Mouse (Mus musculus) brown adipose tissue, adult 24 weeks (tissue): ENCODE results near the gene Trcg1. TPM values are rescaled to one million over a fixed set of nuclear protein-coding genes. Genes with fewer than 3 reads are reported as not detected.
A peak's percentile ranks its signal among the peaks of the same experiment; 100 is the strongest.

Experiments used
- H3K27ac ChIP-seq: fragments of 200-500 bp; replicated peaks from 2 replicates; pipeline ENCODE4 v1.5.1; 2012; ENCODE audit warnings: low read depth, mild to moderate bottlenecking, low read length
- H3K4me1 ChIP-seq: fragments of 200-500 bp; 2 replicates; pipeline ENCODE4 v1.6.1; 2012; ENCODE audit warnings: low read length, mixed read lengths; ENCODE audit not compliant: control insufficient read depth, insufficient read depth, insufficient read length
- H3K4me3 ChIP-seq: fragments of 200-500 bp; 2 replicates; pipeline ENCODE4 v1.5.1; 2012; ENCODE audit warnings: low read depth, mild to moderate bottlenecking, low read length, moderate library complexity; ENCODE audit not compliant: insufficient read depth
- polyA plus RNA-seq: library from polyadenylated mRNA; stranded (reverse); fragments of >200 nt; gene quantifications from 2 replicates; pipeline ENCODE4 v1.2.4, GENCODE M21; 2012; ENCODE audit not compliant: missing spikeins, insufficient read depth, insufficient read length

Gene Trcg1
- polyA plus RNA-seq, 1 experiment, result not detected

DNA sequence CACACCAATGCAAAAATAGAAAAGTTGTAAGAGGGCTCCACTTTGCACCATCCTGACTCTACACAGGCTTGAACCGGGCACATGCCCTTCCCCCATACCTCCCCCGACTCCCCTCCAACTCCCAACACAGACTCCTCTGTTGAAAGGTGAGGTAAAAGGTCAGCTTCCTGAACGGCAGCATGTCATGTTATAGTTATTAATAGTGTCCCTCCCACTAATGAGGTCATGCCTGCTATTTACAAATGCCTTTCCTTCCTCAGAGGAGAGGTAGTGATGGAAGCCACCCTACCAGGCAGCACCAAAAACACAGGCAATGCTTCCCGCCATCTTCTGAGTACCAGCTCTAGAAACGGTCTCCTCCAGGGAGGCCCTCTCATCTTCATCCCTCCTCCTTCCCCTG lies 28.8 kb downstream of the Trcg1 start:
- Histone ChIP-seq H3K4me3 (peak overlapping the region; percentile 36), H3K27ac (no peak overlapping the region; the same call in 1 of the 2 replicates), H3K4me1 (peaks cover 11% of the 10 kb centered on the region)

DNA sequence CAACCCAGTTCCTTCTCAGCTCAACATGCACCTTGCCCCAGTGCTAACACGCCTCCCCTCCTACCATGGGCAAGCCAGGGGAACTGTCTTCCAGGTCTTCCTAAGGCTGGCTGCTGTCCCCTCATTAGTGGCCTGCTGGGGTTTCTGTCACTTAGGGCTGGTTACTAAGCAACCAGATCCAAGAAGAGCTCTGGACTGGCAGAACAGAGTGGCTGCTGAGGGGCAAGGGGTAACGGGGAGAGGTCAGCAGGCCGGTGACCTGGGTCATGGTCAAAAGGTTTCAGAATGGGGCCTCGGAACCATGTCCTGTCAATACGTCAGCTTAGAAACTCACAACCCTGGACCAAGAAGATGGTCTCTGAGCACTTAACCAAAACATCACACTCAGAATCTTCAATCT lies 31.1 kb downstream of the Trcg1 start:
- Histone ChIP-seq H3K4me3 (no peak overlapping the region), H3K27ac (no peak overlapping the region), H3K4me1 (peaks cover 3% of the 10 kb centered on the region; the same call in 1 of the 2 replicates)

DNA sequence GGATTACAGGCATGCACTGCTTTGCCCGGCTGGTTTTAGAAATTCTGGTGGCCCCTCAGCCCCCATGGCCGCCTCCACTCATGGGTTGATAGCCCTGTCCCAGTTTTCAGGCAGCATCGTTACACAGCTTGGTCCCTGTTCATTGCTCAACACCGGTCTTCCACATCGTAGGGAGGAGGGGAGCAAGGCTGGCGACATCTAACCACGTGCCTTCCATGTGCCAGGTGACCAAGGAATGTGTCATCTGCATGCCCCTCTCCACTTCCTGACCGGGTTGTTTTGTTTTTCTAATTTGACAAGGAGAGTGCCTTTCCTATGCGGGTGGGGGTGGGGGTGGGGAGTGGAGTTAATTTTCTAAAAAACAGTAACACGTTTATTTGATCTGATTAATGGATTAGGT lies 31.7 kb downstream of the Trcg1 start:
- H3K4me1 ChIP-seq, result peaks cover 3% of the 10 kb centered on the region; the same call in 1 of the 2 replicates
- H3K4me3 ChIP-seq, result no peak overlapping the region
- no peak overlapping the region for H3K27ac ChIP-seq

DNA sequence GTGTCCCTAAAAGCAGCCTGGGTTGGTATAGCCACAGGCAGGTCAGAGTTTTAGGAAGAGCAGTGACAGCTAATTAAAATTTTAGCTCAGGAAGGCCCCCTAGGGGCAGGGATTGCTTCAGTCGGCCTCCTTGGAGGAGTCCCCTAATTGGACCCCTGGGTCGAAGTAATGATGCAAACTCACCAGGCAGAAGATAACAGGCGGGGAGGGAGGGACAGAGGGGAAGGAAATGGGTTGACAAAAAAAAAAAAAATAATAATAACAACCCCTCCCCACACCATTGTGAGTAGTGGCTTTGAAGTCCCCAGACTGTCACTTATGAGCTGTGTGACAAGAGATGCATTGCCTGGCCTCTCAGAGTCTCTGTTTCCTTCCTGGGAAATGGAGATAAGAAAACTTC lies 32.2 kb downstream of the Trcg1 start:
- Histone ChIP-seq H3K4me3 (no peak overlapping the region), H3K4me1 (no peaks in the 10 kb centered on the region; the same call in 1 of the 2 replicates)

DNA sequence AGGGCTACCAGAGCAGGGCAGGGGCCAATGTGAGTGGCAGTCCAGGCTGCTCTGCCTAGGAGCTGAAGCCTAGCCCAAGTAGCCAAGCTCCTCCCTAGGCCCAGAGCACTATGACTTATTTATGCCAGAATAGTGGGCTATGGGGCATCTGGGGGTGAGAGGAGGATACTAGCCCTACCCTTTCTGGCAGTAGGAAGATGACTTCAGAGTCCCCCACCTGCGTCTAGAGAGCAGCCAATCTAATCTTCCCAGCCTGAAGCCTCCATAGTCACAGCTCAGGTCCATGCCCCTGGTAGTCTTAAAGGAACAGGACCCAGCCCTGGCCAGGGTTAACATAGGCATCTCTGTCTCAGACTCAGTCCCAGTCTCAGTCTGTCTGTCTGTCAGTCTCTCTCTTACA lies 33.0 kb downstream of the Trcg1 start:
- Histone ChIP-seq H3K4me1 (no peaks in the 10 kb centered on the region; the same call in 1 of the 2 replicates), H3K27ac (no peak overlapping the region), H3K4me3 (no peak overlapping the region)

More for the DNA sequence above, 32.2 kb downstream of the Trcg1 start:
- no peak overlapping the region for H3K27ac ChIP-seq

DNA sequence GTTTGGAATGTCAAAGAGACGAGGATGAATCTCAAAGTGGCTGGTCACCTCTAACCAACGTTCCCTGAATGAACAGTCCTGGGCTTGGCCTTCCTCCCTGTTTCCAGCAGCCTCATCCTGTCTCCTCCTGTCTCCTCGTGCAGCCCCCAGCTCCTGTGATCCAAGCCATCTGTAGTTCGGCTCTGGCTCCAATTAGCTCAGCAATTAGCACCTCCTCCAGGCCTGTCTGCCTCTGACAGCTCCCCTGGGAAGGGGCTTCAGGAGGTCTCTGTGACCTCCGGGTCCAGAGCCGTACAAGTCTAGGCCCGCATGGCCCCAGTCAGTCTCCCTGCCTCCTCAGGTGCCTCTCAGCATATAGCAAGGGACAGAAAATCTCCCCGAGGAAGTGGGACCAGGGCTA lies 34.0 kb downstream of the Trcg1 start:
- Histone ChIP-seq H3K27ac (no peak overlapping the region), H3K4me1 (no peaks in the 10 kb centered on the region), H3K4me3 (no peak overlapping the region)

DNA sequence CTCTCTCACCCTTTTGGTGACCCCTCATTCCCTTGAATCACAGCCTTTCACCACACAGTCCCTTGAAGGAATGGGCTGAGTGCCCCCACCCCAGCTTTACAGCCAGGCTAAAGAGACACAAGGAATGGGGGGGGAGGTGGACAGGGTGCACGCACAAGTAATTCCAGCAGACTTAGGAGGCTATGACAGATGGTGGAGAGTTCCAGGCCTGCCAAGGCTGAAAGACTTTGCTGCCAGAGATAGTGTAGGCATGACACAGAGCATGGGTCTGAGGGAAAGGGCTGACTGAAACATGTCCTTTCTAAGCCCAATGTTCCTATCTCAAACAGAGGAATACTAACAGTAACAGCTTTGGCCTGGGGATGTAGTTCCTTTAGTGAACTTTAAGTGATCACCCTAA lies 34.7 kb downstream of the Trcg1 start:
- H3K27ac ChIP-seq, result no peak overlapping the region
- H3K4me1 ChIP-seq, result no peaks in the 10 kb centered on the region
- H3K4me3 ChIP-seq, result no peak overlapping the region

DNA sequence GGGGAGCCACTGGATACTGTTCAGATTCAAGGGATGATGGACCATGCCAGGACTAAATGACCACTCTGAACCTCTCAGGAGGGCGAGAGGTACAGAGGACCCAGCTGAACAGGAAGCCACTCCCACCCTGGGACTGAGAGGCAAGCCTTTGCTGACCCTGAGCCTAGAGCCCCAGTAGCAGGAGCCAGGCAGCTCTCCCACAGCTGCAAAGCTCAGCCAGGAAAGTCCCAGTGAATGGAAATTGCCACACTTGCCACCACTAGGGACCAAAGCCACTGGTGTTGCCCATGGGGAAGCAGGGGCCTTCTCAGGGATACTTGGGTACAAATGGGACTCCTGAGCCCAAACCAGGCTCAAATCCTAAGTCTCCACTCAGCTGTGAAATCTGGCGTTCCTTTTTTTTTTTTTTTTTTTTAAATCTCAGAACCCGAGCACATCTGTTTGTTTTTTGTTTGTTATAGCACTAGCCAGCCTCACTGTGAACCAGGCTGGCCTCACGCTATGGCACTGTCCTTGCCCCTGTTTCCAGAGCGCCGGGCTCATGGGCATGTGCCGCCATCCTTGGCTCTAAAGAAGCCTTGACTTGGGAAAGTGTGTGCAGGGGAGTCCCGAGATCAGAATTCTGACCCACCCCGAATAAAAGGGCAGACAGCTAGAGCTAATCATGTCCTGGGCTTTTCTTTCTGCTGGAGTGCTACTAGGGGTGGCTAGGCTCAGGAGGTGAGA lies 35.6 kb downstream of the Trcg1 start:
- H3K27ac ChIP-seq, result no peak overlapping the region
- no peak overlapping the region for H3K4me3 ChIP-seq
- H3K4me1 ChIP-seq, result no peaks in the 10 kb centered on the region

DNA sequence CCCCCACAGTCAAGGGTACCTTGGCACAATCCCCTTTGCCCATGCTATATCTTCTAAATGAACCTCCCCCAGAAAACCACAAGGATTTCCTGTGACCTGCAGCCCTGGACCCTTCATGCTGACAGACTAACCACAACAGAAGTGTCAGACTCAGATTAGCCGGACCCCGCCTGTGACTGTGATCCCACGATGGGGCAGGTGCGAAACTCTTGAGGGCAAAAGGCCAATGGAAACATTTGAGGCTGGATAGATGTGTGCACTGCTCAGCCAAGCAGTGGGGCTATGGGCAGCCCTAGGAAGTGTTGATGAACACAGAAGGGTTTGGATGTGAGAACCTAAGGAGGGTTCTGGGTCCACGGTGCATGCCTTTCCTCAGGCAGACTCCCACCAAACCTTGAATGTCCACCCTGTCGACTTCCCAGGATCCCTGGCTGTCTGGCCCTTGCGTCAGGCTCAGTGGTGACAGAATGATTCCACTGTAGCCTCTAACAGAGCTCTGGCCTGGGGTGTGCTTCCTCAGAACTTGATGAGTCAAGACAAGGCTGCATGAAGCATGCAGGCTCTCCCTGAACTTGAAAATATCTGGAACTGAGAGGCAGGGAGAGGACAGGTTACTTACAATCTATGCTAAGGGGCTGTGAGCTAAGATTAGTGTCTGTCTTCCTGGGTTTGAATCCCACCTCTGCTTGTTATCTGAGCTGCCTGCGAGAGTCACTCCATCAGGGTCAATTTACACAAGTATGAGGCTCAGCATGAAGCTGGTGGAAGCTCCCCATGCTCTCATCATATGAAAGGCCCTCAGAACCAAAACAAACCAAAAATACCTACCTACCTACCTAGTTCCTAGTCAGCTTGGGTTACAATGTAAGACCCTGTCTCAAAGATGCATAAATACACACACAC lies 36.8 kb downstream of the Trcg1 start:
- no peaks in the 10 kb centered on the region; the same call in 1 of the 2 replicates for H3K4me1 ChIP-seq
- no peak overlapping the region for H3K27ac ChIP-seq
- no peak overlapping the region for H3K4me3 ChIP-seq

DNA sequence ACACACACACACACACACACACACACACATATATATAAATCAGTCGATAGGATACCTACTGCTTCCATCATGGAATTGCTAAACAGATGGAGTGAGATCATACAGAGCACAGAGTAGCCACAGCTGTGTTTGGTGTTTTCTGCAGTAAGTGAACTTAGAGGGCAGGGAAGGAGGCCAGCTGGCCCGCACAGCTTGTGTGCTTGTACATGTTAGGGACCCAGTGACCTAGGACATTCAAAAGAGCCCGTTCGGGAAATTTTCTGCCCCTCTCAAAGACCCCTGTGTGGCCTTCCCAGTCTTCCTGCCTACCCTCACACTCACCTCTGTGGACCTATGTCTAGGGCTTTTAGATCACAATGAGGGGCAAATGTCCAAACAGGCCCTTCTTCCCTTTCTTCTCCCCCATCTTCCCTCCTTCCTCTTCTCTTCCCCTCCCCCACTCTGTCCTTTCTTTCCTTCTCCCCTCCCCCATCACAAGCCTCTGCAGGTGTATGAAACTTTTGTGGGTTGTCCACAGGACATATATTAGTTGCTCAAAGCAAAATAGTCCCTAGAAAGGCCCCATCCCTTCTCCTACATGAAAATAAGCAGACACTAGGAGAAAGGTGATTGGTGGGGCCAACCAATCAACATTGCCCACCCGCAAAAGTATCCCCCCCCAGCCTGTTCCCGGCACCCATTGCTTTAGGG lies 37.6 kb downstream of the Trcg1 start:
- H3K4me1 ChIP-seq, result no peaks in the 10 kb centered on the region; the same call in 1 of the 2 replicates
- no peak overlapping the region for H3K27ac ChIP-seq
- no peak overlapping the region for H3K4me3 ChIP-seq

DNA sequence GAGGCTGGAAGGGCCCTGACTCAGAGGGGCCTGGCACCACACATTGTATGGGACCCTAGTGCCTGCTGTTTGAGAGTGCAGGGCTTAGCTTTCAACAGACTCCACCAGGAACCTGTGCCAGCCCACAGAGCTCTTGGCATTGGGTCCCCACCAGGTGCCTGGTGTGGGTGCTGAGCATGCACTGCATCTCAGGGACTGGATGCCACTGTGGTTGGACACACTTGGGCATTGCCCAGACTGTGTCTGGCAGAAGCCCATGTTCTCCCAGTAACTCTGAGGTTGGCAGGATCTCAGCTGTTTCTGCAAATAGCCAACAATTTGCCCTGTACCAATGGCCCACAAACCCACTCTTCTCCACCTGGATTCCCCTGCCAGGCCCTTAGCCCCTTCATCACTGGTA lies 40.0 kb downstream of the Trcg1 start:
- Histone ChIP-seq H3K27ac (no peak overlapping the region), H3K4me1 (peaks cover 2% of the 10 kb centered on the region)

DNA sequence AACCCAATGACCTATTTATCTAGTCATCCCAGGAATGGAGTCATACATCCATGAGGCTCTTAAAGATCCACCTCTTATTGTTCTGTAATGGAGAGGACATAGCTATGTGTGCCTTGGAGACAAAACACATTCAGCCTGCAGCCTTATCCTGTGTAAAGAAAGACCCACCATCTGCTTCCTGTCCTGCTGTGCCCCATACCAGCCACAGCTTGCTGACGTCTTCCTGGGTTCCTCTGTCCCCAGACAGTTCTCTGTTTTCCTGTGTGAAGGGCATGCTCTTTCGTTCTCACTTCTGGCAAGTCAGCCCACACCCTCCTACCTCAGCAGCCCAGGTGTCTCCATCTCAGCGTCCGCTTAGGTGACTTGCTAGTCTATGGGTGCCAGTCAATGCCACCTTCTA lies 41.9 kb downstream of the Trcg1 start:
- no peak overlapping the region for H3K27ac ChIP-seq

More for the DNA sequence above, 40.0 kb downstream of the Trcg1 start:
- no peak overlapping the region for H3K4me3 ChIP-seq

DNA sequence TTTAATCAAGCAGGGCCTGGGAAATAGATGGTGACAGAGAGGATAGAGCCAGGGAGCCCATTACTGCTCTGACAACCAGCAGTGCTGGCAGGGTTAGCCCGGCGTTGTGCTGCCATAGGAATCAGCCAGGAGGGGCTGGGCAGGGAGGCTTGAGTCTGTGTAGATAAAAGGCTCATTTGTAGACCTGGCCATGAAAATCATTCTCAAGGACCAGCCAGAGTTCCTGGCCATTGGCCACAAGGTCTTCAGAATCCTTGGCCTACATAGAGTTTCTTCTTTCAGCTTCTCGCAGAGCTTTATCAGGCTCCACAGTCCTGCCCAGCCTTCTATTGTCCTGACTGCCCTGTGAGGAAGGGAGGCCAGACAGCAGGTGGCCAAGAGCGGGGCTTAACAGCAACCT lies 43.1 kb downstream of the Trcg1 start:
- Histone ChIP-seq H3K27ac (no peak overlapping the region), H3K4me1 (peaks cover 11% of the 10 kb centered on the region), H3K4me3 (no peak overlapping the region)

More for the DNA sequence above, 41.9 kb downstream of the Trcg1 start:
- Histone ChIP-seq H3K4me1 (peaks cover 10% of the 10 kb centered on the region), H3K4me3 (no peak overlapping the region)

DNA sequence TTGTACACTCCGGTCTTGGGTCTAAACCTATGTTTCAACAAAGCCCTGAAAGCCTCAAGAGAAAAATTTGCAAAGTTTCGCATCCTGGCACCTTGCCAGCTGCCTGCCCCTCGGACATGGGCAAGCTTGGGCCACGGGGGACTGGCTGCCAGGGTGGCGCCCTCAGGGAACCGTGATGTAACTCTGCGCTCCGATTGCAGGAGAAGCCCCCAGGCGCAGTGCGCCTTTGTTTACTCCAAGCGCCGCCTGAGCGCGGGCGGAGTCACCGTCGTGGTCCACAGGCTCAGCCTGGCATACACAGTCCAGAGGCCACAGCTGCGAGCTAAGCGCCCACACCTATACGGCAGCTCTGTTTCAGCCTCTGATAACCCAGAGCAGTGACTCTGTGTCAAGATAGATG lies 45.2 kb downstream of the Trcg1 start:
- Histone ChIP-seq H3K4me3 (no peak overlapping the region), H3K27ac (no peak overlapping the region), H3K4me1 (peaks cover 11% of the 10 kb centered on the region)

DNA sequence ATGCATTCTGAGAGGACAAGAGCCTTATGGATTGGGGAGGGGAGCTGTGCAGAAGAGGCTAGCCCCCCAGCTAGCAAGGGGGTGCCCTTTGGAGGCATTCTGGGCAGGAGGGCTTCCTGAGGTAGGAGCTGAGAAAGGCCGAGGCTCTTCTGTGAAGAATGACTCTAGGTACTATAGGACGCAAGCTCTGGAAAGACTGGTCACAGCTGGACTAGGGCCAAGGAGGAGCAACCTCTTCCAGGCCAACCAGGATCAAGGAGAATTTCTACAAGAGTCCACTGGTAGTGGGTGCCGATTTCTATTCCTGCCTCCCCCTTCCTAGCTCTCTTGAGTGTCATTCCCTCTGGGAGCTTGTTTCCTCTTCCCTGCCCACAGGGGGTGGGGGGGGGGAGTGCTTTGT lies 46.3 kb downstream of the Trcg1 start:
- Histone ChIP-seq H3K4me3 (no peak overlapping the region), H3K4me1 (peaks cover 11% of the 10 kb centered on the region), H3K27ac (no peak overlapping the region)
